ENCODE assay signal across 9 mouse cellular contexts in the genomic region with DNA sequence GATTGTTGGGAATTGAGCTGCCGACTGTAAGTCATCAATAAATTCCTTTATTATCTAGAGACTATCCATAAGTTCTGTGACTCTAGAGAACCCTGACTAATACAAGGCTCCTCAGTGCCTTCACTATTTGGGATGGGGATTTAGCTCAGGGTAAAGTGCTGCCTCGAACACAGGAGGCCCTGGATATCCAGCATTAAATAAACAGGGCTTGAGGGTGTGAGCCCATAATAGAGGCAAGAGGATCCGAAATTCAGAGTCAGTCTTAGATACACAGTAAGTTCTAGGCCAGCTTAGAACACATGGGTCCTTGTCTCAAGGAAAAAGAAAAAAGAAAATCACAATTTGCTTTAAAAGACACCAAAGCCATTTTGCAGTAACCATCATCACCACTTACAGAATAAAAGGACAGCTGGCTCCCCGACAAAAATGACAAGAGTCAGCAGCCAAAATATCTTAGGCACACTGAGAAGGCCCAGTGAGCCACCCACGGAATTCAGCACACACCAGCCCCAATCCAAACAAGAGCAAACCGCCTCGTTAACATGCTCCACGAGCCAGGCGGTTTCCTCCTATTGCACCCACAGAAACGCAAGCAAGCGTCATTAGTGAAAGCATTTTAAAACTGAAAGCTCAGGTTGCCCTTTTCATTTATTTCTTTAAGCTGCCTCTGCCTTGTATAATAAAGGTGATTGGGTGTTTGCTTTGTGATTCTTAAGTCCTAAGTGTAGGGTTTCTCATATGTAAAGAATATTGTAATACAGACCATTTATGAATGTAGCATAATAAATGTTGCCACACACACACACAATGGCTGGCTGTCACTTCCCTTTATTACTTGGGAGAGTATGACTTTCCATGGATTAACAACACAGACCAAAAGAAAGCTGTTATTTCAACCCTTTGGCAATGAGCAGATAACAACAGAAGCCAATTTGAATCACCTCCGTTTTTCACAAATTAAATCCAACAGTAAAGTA. TPM values are rescaled to one million over a fixed set of nuclear protein-coding genes. Genes with fewer than 3 reads are reported as not detected.
DNase-seq lines count a peak whose midpoint lies in the region; ATAC-seq and TF ChIP-seq lines count a peak whose summit lies in the region.
"Had no signal": no experiment of that assay in that cellular context is flagged by ENCODE, and none has a peak within 500 bp of the region (broad histone marks: within the 10 kb centered on the region; RNA-seq: fewer than 3 reads in every experiment).

No protein-coding gene starts in this region.

- no peak for DNase-seq in forebrain, embryonic 10.5 days (ENCODE audit: extremely low spot score, low spot score)
- peak; percentile 46 to 47 for DNase-seq in spleen, adult 2 months (ENCODE audit: low read depth in 1 of 2, low spot score in 2 of 2)
- no peak for DNase-seq in spleen, postnatal 4 days (ENCODE audit: low spot score in 2 of 2)
- peak; percentile 18 to 77 for DNase-seq in left cerebral cortex, adult 8-10 months (ENCODE audit: low spot score in 2 of 2)
- DNase-seq in embryo, embryonic 11 days = no peak
- no peak for DNase-seq in adrenal gland, adult 2 months

- peaks cover 38% of the 10 kb centered on the region for H3K4me1 ChIP-seq in forebrain, embryonic 15.5 days
- peaks cover 14% of the 10 kb centered on the region for H3K4me1 ChIP-seq in forebrain, embryonic 10.5 days
- H3K4me1 ChIP-seq in spleen, adult 2 months (ENCODE audit: control insufficient read depth, insufficient read depth, insufficient read length) = peaks cover 21% of the 10 kb centered on the region; the same call in 1 of the 2 replicates

- peak; percentile 54; the same call in 1 of the 2 replicates for ATAC-seq in forebrain, embryonic 15.5 days (replicated peaks)
- ATAC-seq in neutrophil, adult 5-6 weeks (ENCODE audit: extremely low read depth, insufficient number of reproducible peaks, low FRiP score, poor library complexity, severe bottlenecking) = peak; percentile 82; the same call in 1 of the 2 replicates

- H3K27ac ChIP-seq in forebrain, embryonic 15.5 days (replicated peaks) = peak overlapping the region; percentile 92
- H3K27ac ChIP-seq in forebrain, embryonic 10.5 days = no peak overlapping the region
- peak overlapping the region; percentile 44 for H3K27ac ChIP-seq in spleen, adult 2 months (ENCODE audit: insufficient read depth, low read length)
- H3K27ac ChIP-seq: embryonic facial prominence, embryonic 12.5 days had no signal

- no peak overlapping the region for H3K4me3 ChIP-seq in forebrain, embryonic 15.5 days
- no peak overlapping the region for H3K4me3 ChIP-seq in forebrain, embryonic 10.5 days
- H3K4me3 ChIP-seq in spleen, adult 2 months (ENCODE audit: extremely low read depth, insufficient read depth, insufficient read length) = no peak overlapping the region
- H3K4me3 ChIP-seq: embryonic facial prominence, embryonic 12.5 days had no signal

- 29% methylated on average over 12 of the region's 12 CpGs for WGBS in forebrain, embryonic 15.5 days
- 71% methylated on average over 12 of the region's 12 CpGs for WGBS in forebrain, embryonic 10.5 days
- 33% methylated on average over 12 of the region's 12 CpGs for WGBS in spleen, adult 2 months

- no peak for TF ChIP-seq POLR2A in spleen, adult 2 months (IDR thresholded peaks at IDR 0.05; ENCODE audit: low read depth, low read length)

- H3K9me3 ChIP-seq in forebrain, embryonic 15.5 days = no peaks in the 10 kb centered on the region
- H3K9me3 ChIP-seq in forebrain, embryonic 10.5 days = no peaks in the 10 kb centered on the region
- H3K9me3 ChIP-seq: embryonic facial prominence, embryonic 12.5 days had no signal

- 0 out of 2 replicates have a peak overlapping the region, but pooled peaks have one; percentile 10 for H3K9ac ChIP-seq in forebrain, embryonic 15.5 days (replicated peaks)
- H3K9ac ChIP-seq: embryonic facial prominence, embryonic 12.5 days had no signal

- H3K36me3 ChIP-seq in forebrain, embryonic 15.5 days = no peaks in the 10 kb centered on the region
- no peaks in the 10 kb centered on the region for H3K36me3 ChIP-seq in forebrain, embryonic 10.5 days (replicated peaks)
- H3K36me3 ChIP-seq in spleen, adult 2 months (ENCODE audit: control insufficient read depth, insufficient read depth, low read length) = no peaks in the 10 kb centered on the region
- H3K36me3 ChIP-seq: embryonic facial prominence, embryonic 12.5 days had no signal

- no peaks in the 10 kb centered on the region for H3K27me3 ChIP-seq in forebrain, embryonic 15.5 days
- no peaks in the 10 kb centered on the region for H3K27me3 ChIP-seq in forebrain, embryonic 10.5 days (ENCODE audit: poor library complexity, severe bottlenecking)
- H3K27me3 ChIP-seq in spleen, adult 2 months (ENCODE audit: control insufficient read depth, insufficient read depth, low read length) = no peaks in the 10 kb centered on the region
- H3K27me3 ChIP-seq: embryonic facial prominence, embryonic 12.5 days had no signal

- H3K4me2 ChIP-seq in forebrain, embryonic 15.5 days (replicated peaks) = no peak overlapping the region
- H3K4me2 ChIP-seq: embryonic facial prominence, embryonic 12.5 days had no signal

- TF ChIP-seq CTCF in spleen, adult 2 months (IDR thresholded peaks at IDR 0.05; ENCODE audit: extremely low read depth, insufficient read depth, insufficient read length, insufficient replicate concordance) = no peak

RNA-seq across cellular contexts. Expression of gene Ankrd44, which starts 29.8 kb away (rescaled TPM):
- polyA plus RNA-seq in forebrain, embryonic 15.5 days (2015; fragmentation: Nextera tagmentation; extraction: Ambion mirVana) = 21.5 and 24.1 TPM in 2 replicates
- polyA plus RNA-seq in forebrain, embryonic 10.5 days (2016; fragmentation: Nextera tagmentation; extraction: Ambion mirVana) = 13.8 and 15.2 TPM in 2 replicates
- polyA plus RNA-seq in spleen, adult 2 months (2012; rRNA removed) = 43.1 and 46.2 TPM in 2 replicates
- 10 to 100 TPM; 19.2 to 26.4 (median 23.9) TPM for total RNA-seq in left cerebral cortex, adult 8-10 months (2022)
- 387 and 407 TPM in 2 replicates for total RNA-seq in neutrophil, adult 5-6 weeks (2017)
- 10 to 100 TPM; 12.7 to 17.0 TPM for total RNA-seq in adrenal gland, adult 2 months (2021)
- 1.8 and 2.3 TPM in 2 replicates for polyA plus RNA-seq in adrenal gland, adult 2 months (2012; rRNA removed)

Comparison
In these comparisons a context has a peak if more than half of its experiments do, and no peak if none do; other contexts are left out.
1. DNase-seq: peak in spleen, adult 2 months (2 of 2) and left cerebral cortex, adult 8-10 months (2 of 2); none in forebrain, embryonic 10.5 days (single experiment), spleen, postnatal 4 days (0 of 2), embryo, embryonic 11 days (single experiment) and adrenal gland, adult 2 months (single experiment).